Mouse (Mus musculus): Measurements from ENCODE around the gene Rptor. TPM values are rescaled to one million over a fixed set of nuclear protein-coding genes. Genes with fewer than 3 reads are reported as not detected.

Gene Rptor
- polyA plus RNA-seq, 1 experiment from 2014 or later = 7.1 TPM

GRCm38 (mm10) chr11:119741401-119741800 lies 138.7 kb downstream of the Rptor start:
- TF ChIP-seq CTCF (IDR thresholded peaks at IDR 0.05; ENCODE audit: low read depth) = no peak
- WGBS = 77% methylated on average over 1 of the region's 1 CpGs
- Histone ChIP-seq H3K9me3 (replicated peaks; ENCODE audit: low read length) (no peaks in the 10 kb centered on the region), H3K4me1 (replicated peaks; ENCODE audit: insufficient read depth, low read length) (no peaks in the 10 kb centered on the region), H3K27ac (no peak overlapping the region), H3K36me3 (ENCODE audit: insufficient read depth, low read length) (no peaks in the 10 kb centered on the region), H3K4me2 (ENCODE audit: low read length) (no peak overlapping the region), H3K4me3 (replicated peaks; ENCODE audit: low read depth, low read length) (no peak overlapping the region), H3K27me3 (ENCODE audit: insufficient read depth, low read length) (no peaks in the 10 kb centered on the region), H3K9ac (ENCODE audit: low read depth, low read length) (no peak overlapping the region)
- no peak for ATAC-seq (replicated peaks; ENCODE audit: low FRiP score, low read depth)
- DNase-seq (ENCODE audit: low spot score) = no peak

- TF ChIP-seq CTCF (IDR thresholded peaks at IDR 0.05; ENCODE audit: low read depth) = no peak
- Histone ChIP-seq H3K4me2 (ENCODE audit: low read length) (no peak overlapping the region), H3K4me3 (replicated peaks; ENCODE audit: low read depth, low read length) (no peak overlapping the region), H3K9ac (ENCODE audit: low read depth, low read length) (no peak overlapping the region), H3K27me3 (ENCODE audit: insufficient read depth, low read length) (no peaks in the 10 kb centered on the region), H3K4me1 (replicated peaks; ENCODE audit: insufficient read depth, low read length) (no peaks in the 10 kb centered on the region), H3K36me3 (ENCODE audit: insufficient read depth, low read length) (no peaks in the 10 kb centered on the region), H3K27ac (no peak overlapping the region), H3K9me3 (replicated peaks; ENCODE audit: low read length) (no peaks in the 10 kb centered on the region)
- no peak for ATAC-seq (replicated peaks; ENCODE audit: low FRiP score, low read depth)
- DNase-seq (ENCODE audit: low spot score) = no peak
- 66% methylated on average over 4 of the region's 4 CpGs for WGBS
Observed at GRCm38 (mm10) chr11:119744436-119744835, 141.7 kb downstream of the Rptor start.

- Histone ChIP-seq H3K4me3 (replicated peaks; ENCODE audit: low read depth, low read length) (no peak overlapping the region), H3K4me2 (ENCODE audit: low read length) (no peak overlapping the region), H3K4me1 (replicated peaks; ENCODE audit: insufficient read depth, low read length) (no peaks in the 10 kb centered on the region), H3K9ac (ENCODE audit: low read depth, low read length) (no peak overlapping the region), H3K27me3 (ENCODE audit: insufficient read depth, low read length) (no peaks in the 10 kb centered on the region), H3K9me3 (replicated peaks; ENCODE audit: low read length) (no peaks in the 10 kb centered on the region), H3K36me3 (ENCODE audit: insufficient read depth, low read length) (no peaks in the 10 kb centered on the region), H3K27ac (no peak overlapping the region)
- no peak for ATAC-seq (replicated peaks; ENCODE audit: low FRiP score, low read depth)
- no peak for DNase-seq (ENCODE audit: low spot score)
- 80% methylated on average over 7 of the region's 7 CpGs for WGBS
- no peak for TF ChIP-seq CTCF (IDR thresholded peaks at IDR 0.05; ENCODE audit: low read depth)
Observed at GRCm38 (mm10) chr11:119745333-119745732, 142.6 kb downstream of the Rptor start.

- H3K4me3 ChIP-seq (replicated peaks; ENCODE audit: low read depth, low read length) = no peak overlapping the region
- no peak overlapping the region for H3K27ac ChIP-seq
- WGBS = 60% methylated on average over 6 of the region's 6 CpGs
- no peak overlapping the region for H3K9ac ChIP-seq (ENCODE audit: low read depth, low read length)
- H3K36me3 ChIP-seq (ENCODE audit: insufficient read depth, low read length) = peaks cover 9% of the 10 kb centered on the region; the same call in 1 of the 2 replicates
- no peaks in the 10 kb centered on the region for H3K27me3 ChIP-seq (ENCODE audit: insufficient read depth, low read length)
- ATAC-seq (replicated peaks; ENCODE audit: low FRiP score, low read depth) (no peak), DNase-seq (ENCODE audit: low spot score) (no peak)
- H3K4me2 ChIP-seq (ENCODE audit: low read length) = no peak overlapping the region
- TF ChIP-seq CTCF (IDR thresholded peaks at IDR 0.05; ENCODE audit: low read depth) = no peak
- no peaks in the 10 kb centered on the region for H3K9me3 ChIP-seq (replicated peaks; ENCODE audit: low read length)
- no peaks in the 10 kb centered on the region for H3K4me1 ChIP-seq (replicated peaks; ENCODE audit: insufficient read depth, low read length)
Observed at GRCm38 (mm10) chr11:119754459-119754858, 151.8 kb downstream of the Rptor start.

GRCm38 (mm10) chr11:119758214-119758613 lies 155.5 kb downstream of the Rptor start:
- Histone ChIP-seq H3K9ac (ENCODE audit: low read depth, low read length) (no peak overlapping the region), H3K36me3 (ENCODE audit: insufficient read depth, low read length) (peaks cover 9% of the 10 kb centered on the region; the same call in 1 of the 2 replicates), H3K27ac (no peak overlapping the region), H3K4me2 (ENCODE audit: low read length) (no peak overlapping the region), H3K4me1 (replicated peaks; ENCODE audit: insufficient read depth, low read length) (no peaks in the 10 kb centered on the region), H3K9me3 (replicated peaks; ENCODE audit: low read length) (no peaks in the 10 kb centered on the region), H3K4me3 (replicated peaks; ENCODE audit: low read depth, low read length) (no peak overlapping the region), H3K27me3 (ENCODE audit: insufficient read depth, low read length) (no peaks in the 10 kb centered on the region)
- ATAC-seq (replicated peaks; ENCODE audit: low FRiP score, low read depth) (no peak), DNase-seq (ENCODE audit: low spot score) (no peak)
- TF ChIP-seq CTCF (IDR thresholded peaks at IDR 0.05; ENCODE audit: low read depth) = no peak
- 95% methylated on average over 5 of the region's 5 CpGs for WGBS

- no peak overlapping the region for H3K4me3 ChIP-seq (replicated peaks; ENCODE audit: low read depth, low read length)
- 73% methylated on average over 7 of the region's 7 CpGs for WGBS
- ATAC-seq (replicated peaks; ENCODE audit: low FRiP score, low read depth) = no peak
Observed at GRCm38 (mm10) chr11:119758705-119759327, 156.1 kb downstream of the Rptor start.

GRCm38 (mm10) chr11:119762911-119763310 lies 160.2 kb downstream of the Rptor start:
- Histone ChIP-seq H3K27me3 (ENCODE audit: insufficient read depth, low read length) (no peaks in the 10 kb centered on the region), H3K36me3 (ENCODE audit: insufficient read depth, low read length) (0 out of 2 replicates have a peak, but pooled peaks cover under 1% of the 10 kb centered on the region), H3K27ac (no peak overlapping the region), H3K4me1 (replicated peaks; ENCODE audit: insufficient read depth, low read length) (no peaks in the 10 kb centered on the region), H3K4me2 (ENCODE audit: low read length) (no peak overlapping the region), H3K9ac (ENCODE audit: low read depth, low read length) (no peak overlapping the region), H3K9me3 (replicated peaks; ENCODE audit: low read length) (no peaks in the 10 kb centered on the region), H3K4me3 (replicated peaks; ENCODE audit: low read depth, low read length) (no peak overlapping the region)
- TF ChIP-seq CTCF (IDR thresholded peaks at IDR 0.05; ENCODE audit: low read depth) = no peak
- DNase-seq (ENCODE audit: low spot score) = no peak
- ATAC-seq (replicated peaks; ENCODE audit: low FRiP score, low read depth) = no peak
- WGBS = 84% methylated on average over 9 of the region's 9 CpGs

More at GRCm38 (mm10) chr11:119758705-119759327, 156.1 kb downstream of the Rptor start:
- DNase-seq (ENCODE audit: low spot score) = no peak
- Histone ChIP-seq H3K27me3 (ENCODE audit: insufficient read depth, low read length) (no peaks in the 10 kb centered on the region), H3K4me2 (ENCODE audit: low read length) (no peak overlapping the region), H3K27ac (no peak overlapping the region), H3K4me1 (replicated peaks; ENCODE audit: insufficient read depth, low read length) (no peaks in the 10 kb centered on the region), H3K9ac (ENCODE audit: low read depth, low read length) (no peak overlapping the region), H3K36me3 (ENCODE audit: insufficient read depth, low read length) (peaks cover 9% of the 10 kb centered on the region; the same call in 1 of the 2 replicates), H3K9me3 (replicated peaks; ENCODE audit: low read length) (no peaks in the 10 kb centered on the region)
- no peak for TF ChIP-seq CTCF (IDR thresholded peaks at IDR 0.05; ENCODE audit: low read depth)

All from kidney, postnatal 0 days (tissue).